Mouse (Mus musculus): ENCODE data around the gene Ifi27.
"Not testable (repeated sequence)": the region's sequence is repeated elsewhere in the genome, so short reads cannot be mapped to it uniquely, and the experiment has no call there.

Ifi27 gene

GRCm38 (mm10) chr12:103433986-103434731, at the start of gene Ifi27:
TSS of gene Ifi27 (plus strand) at chr12:103434211.
- peak in 1 of 2 experiments; percentile 57 for DNase-seq (ENCODE audit: low spot score in 2 of 2)

GRCm38 (mm10) chr12:103388505-103389347, 45.3 kb upstream of the Ifi27 start, which contains the start of gene Otub2:
TSS of gene Otub2 (plus strand) at chr12:103388682.
- DNase-seq (ENCODE audit: low spot score in 2 of 2): peak; percentile 96 to 98

- no peak for DNase-seq (ENCODE audit: low spot score in 2 of 2)
These were observed 44.7 kb upstream of the Ifi27 start for GRCm38 (mm10) chr12:103389348-103389727.

- DNase-seq (ENCODE audit: low spot score in 2 of 2): no peak
These were observed 44.0 kb upstream of the Ifi27 start for GRCm38 (mm10) chr12:103389982-103390381.

- peak; percentile 65 to 69 for DNase-seq (ENCODE audit: low spot score in 2 of 2)
These were observed 42.9 kb upstream of the Ifi27 start for GRCm38 (mm10) chr12:103391098-103391497.

- no peak for DNase-seq (ENCODE audit: low spot score in 2 of 2)
These were observed 40.5 kb upstream of the Ifi27 start for GRCm38 (mm10) chr12:103393528-103393927.

- DNase-seq (ENCODE audit: low spot score in 2 of 2): no peak
These were observed 38.3 kb upstream of the Ifi27 start for GRCm38 (mm10) chr12:103395486-103396275.

- no peak for DNase-seq (ENCODE audit: low spot score in 2 of 2)
These were observed 37.3 kb upstream of the Ifi27 start for GRCm38 (mm10) chr12:103396751-103397150.

GRCm38 (mm10) chr12:103404131-103404530, 29.9 kb upstream of the Ifi27 start:
- no peak for DNase-seq (ENCODE audit: low spot score in 2 of 2)

GRCm38 (mm10) chr12:103407720-103408119, 26.3 kb upstream of the Ifi27 start, which contains the start of gene 9330161L09Rik:
TSS of gene 9330161L09Rik (minus strand) at chr12:103407820.
- DNase-seq (ENCODE audit: low spot score in 2 of 2): no peak

- peak; percentile 65 to 68 for DNase-seq (ENCODE audit: low spot score in 2 of 2)
These were observed 25.9 kb upstream of the Ifi27 start for GRCm38 (mm10) chr12:103408144-103408543.

GRCm38 (mm10) chr12:103425016-103425728, 8.8 kb upstream of the Ifi27 start:
- DNase-seq (ENCODE audit: low spot score in 2 of 2): no peak

- peak; percentile 99 to 100 for DNase-seq (ENCODE audit: low spot score in 2 of 2)
These were observed 8.1 kb upstream of the Ifi27 start, which contains the start of gene Ddx24 for GRCm38 (mm10) chr12:103425729-103426470. TSS of gene Ddx24 (minus strand) at chr12:103425830.

- no peak for DNase-seq (ENCODE audit: low spot score in 2 of 2)
These were observed 7.3 kb upstream of the Ifi27 start for GRCm38 (mm10) chr12:103426710-103427109.

GRCm38 (mm10) chr12:103433430-103433829, 581 bp upstream of the Ifi27 start:
- DNase-seq (ENCODE audit: low spot score in 2 of 2): no peak

- no peak for DNase-seq (ENCODE audit: low spot score in 2 of 2)
These were observed 850 bp downstream of the Ifi27 start for GRCm38 (mm10) chr12:103434861-103435260.

GRCm38 (mm10) chr12:103437601-103438000, 3.6 kb downstream of the Ifi27 start:
- no peak for DNase-seq (ENCODE audit: low spot score in 2 of 2)

- no peak for DNase-seq (ENCODE audit: low spot score in 2 of 2)
These were observed 9.5 kb downstream of the Ifi27 start, which contains the start of gene Ifi27l2a for GRCm38 (mm10) chr12:103443524-103443923. TSS of gene Ifi27l2a (minus strand) at chr12:103443680.

- not testable (repeated sequence) for DNase-seq (ENCODE audit: low spot score in 2 of 2)
These were observed 10.2 kb downstream of the Ifi27 start for GRCm38 (mm10) chr12:103444261-103444660.

GRCm38 (mm10) chr12:103445060-103445459, 11.0 kb downstream of the Ifi27 start:
- DNase-seq (ENCODE audit: low spot score in 2 of 2): no peak
